Mouse (Mus musculus) retina, adult 2 months (tissue): ENCODE data around the gene Ttll2.
"Not testable (repeated sequence)": the region's sequence is repeated elsewhere in the genome, so short reads cannot be mapped to it uniquely, and the experiment has no call there.

Experiments
- DNase-seq: peaks from one replicate; pipeline ENCODE4 v3.0.0-alpha.2; 2012; ENCODE audit warnings: low read depth, low spot score

Gene Ttll2

DNA sequence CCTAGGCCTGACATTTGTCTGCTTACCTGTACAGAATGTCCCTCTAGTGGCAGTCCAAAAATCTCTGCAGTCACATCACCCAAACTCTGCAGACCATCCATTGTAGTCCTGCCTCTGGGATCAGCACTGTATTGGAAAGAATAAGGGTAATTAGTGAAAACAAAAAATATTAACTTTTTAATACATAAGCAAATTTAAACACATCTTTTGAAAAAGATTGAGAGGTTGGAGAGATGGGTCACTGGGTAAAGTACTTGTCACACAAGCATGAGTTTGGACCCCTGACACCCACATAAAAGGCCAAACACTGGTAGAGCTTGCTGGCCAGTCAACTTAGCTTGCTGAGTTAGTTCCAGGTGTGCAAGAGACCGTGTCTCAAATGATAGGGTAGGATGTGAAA, at the start of gene Ttll2:
Gene Ttll2, minus strand, starts transcription at position 101 of the 400 bp plus-strand sequence.
- DNase-seq: not testable (repeated sequence)

DNA sequence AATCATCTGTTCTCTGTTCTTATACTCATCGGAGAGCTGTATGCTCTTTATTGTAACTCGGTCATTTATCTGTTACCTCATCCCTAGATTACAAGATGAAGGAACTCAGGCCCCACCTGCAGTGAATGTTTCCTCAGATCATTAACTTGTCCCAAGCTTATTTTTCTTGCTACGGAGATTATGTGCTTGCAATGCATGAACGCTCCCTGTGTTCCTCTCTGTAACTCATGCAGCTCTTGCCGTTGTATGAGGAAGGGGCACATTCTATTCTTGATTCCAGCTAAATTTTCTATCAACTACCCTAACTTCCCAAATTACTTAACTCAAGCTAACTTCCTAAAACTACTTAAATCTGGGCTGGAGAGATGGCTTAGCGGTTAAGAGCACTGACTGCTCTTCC, 47.3 kb upstream of the Ttll2 start:
- DNase-seq: not testable (repeated sequence)

DNA sequence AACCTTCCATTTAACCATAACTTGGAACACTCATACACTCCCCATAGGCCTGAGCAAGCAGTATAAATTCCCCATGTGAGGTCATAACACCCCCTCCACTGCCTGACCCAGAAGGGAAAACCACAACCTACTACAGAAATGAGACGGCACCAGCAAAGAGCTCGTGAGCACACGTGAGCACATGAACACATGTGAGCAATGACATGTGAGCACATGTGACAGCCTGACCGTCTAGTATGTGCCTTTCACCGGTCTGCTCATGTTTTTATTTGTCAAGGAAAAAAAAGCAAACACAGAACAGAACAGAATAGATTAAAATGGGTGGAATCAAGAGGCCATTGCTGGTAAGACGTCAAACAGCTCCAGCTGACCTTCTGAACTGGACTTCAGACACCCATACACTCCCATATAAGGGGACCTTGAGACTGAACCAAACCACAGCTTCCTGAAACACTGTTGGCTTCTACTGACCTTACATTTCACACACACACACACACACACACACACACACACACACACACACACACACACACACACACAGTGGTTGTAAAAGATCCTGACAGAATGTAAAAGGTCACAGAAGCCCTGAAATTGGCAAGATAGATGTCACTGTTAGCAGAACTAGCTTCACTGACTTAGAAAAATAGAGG, 45.8 kb upstream of the Ttll2 start:
- not testable (repeated sequence) for DNase-seq

DNA sequence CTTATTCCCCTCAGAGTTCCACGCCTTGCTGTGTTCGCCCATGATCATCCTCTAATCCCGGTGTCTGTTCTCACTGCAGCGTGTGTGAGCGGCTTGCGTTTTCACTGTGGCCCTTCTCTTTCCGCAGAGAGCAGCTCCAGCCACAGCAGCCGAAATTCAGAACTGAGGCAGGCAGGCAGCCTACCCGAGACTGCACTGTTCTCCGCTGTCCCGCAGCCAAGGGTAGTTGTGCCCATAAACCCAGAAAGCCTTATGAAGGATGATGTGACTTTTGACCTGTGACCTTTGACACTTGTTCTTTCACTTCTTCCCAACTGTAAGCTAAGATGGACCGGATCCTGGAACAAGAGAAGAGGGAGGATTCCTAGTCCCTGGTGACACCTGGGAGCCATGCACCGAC, 44.6 kb upstream of the Ttll2 start:
- not testable (repeated sequence) for DNase-seq

DNA sequence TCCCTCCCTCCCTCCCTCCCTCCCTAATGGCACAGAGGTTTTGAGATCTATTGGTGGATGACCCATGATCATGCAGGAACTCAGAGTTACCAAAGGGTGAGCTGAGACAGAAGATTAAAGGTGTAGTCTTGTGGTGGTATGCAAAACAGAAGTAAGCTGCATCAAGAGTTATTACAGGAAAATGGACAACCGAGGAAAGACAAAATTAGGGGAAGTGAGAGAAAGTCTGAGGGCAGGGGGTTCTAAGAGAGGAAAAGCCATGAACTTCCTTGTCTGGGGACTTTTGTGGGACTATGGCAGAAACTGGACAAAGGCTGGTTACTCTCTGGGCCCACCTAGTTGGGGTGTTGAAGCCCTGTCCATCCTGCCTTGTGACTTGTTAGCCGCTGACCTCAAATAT, 43.8 kb upstream of the Ttll2 start:
- not testable (repeated sequence) for DNase-seq

DNA sequence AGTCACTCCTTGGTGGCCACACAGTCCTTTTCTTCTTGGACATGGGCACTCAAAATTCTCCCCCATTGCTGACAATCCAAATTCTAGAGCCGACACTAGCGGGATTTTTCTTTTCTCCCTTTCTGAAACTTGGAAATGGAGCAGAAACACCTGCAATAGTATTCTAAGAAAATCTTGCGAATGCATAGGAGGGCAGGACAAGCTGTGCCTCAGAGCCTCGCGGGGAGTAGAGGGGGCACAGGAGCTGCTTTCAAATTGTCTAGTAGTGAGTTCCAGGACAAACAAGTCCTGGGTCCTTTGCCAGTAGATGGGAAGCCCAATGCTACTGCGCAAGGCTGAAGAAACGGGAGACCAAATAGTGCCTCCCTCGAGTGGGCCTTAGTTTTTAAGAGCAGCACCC, 43.2 kb upstream of the Ttll2 start:
- not testable (repeated sequence) for DNase-seq

DNA sequence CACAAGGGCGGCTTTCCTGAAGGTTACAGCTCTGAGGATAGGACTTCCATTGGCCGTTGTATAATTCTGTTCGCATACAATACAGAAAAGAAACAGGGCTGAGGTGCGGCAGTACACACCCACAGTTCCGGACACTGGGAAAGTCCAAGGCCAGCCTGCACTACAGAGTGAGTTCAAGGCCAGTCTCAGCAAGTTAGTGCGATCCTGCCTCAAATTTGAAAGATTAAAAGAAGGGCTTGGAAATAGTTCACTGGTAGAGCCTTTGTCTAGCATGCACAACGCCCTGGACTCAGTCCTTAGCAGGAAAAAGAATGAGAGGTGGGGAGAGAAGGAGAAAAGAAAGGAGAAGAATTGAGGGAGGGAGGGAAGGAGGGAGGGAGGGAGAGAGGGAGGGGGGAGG, 42.6 kb upstream of the Ttll2 start:
- DNase-seq: not testable (repeated sequence)

DNA sequence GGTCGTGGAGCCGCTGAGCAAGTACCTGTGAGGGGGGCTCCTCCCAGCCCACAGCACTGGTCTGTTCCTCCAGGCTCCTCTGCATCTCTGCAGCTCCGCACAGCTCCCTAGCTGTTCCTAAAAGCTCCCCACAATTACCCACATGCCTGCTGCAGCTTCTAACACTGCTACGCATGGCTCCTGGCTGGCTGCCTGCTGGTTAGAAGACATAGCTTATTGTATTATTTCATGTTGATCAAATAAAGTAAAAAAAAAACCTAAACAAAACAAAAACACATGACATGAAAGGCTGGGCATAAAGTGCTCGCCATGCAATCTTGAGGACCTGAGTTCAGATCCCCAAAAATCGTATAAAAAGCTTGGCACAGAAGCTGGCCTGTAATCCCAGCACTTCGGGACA, 37.4 kb upstream of the Ttll2 start:
- DNase-seq: not testable (repeated sequence)

DNA sequence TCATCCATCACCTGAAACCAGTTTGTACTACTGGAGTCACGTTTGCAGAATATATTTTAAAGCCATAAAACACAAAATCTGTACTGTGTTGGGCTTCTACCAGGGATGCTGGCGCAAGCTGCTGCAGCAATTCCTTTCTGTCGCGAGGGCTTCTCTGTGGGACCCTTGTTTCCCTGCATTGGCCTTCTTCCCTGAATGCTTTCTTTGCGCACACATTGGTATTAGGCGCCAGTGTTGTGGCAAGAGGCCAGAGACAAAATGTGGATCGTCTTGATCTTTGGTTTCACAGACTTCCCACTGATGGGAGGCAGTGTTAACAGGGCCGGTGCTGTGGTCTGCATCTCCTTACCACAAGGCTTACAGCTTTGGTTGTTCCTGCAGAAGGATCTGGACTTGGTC, 36.5 kb upstream of the Ttll2 start:
- not testable (repeated sequence) for DNase-seq

DNA sequence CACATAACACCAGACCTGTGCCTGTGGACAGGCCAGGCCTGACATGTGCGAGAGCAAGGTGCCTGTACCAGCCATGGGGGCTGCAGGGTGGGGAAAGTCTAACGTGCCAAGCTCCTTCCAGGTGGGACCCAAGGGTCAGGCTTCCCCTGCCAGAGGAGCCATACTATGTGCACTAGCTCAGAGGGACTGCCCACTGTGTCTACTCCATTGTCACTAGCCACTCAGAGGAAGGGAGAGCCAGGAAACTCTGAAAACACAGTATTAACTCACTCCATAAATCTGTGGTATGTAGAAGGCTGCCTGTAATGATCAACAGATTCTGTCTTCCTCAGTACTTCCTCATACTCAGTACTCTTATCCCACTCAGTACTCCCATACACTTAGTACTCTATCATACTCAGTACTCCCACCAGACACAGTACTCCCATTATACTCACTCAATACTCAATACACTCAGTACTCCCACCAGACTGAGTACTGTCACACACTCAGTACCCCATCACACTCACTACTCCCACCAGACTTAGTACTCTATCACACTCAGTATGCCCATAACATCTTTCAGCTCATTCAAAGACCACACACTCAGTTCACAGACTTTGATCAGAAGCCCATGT, 36.0 kb upstream of the Ttll2 start:
- not testable (repeated sequence) for DNase-seq

DNA sequence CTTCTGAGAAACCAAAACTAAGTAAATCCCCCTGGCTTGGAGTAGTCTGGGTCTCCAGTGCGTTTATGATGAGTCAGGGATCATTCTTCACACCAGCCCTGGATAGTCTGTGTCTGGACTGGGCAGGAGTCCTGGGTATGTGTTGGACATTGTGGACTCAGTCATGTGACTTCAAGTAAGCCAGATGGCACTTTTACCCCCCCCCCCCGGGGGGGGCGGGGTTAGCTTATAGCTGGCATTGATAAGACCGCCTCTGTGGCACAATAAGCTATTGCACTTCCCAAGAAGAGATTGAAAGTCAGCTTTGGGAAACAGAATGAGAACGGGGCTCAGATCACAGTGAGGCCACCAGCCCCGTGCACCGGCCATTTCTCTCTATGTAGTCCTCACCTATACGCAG, 33.5 kb upstream of the Ttll2 start:
- DNase-seq: not testable (repeated sequence)

DNA sequence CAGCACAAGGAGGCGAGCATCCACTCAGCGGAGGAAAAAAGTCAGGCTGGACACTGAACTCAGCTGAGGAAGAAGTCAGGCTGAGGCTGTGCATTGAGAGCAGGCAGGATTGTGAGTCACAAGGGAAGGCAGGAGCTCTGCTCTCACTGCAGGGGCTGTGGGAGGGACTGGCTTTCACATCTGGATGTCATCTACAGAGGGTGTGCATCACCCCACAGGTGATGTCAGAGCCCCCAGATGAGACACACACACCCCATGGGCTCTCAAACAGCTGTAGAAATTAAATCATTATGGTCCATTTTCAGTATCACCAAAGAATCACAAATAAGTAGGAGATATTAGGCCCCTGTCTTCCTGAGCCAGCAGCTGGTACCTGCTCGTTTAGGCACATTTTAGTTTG, 32.9 kb upstream of the Ttll2 start, which contains the start of gene Unc93a2:
Gene Unc93a2, minus strand, starts transcription at position 101 of the 400 bp plus-strand sequence.
- not testable (repeated sequence) for DNase-seq

DNA sequence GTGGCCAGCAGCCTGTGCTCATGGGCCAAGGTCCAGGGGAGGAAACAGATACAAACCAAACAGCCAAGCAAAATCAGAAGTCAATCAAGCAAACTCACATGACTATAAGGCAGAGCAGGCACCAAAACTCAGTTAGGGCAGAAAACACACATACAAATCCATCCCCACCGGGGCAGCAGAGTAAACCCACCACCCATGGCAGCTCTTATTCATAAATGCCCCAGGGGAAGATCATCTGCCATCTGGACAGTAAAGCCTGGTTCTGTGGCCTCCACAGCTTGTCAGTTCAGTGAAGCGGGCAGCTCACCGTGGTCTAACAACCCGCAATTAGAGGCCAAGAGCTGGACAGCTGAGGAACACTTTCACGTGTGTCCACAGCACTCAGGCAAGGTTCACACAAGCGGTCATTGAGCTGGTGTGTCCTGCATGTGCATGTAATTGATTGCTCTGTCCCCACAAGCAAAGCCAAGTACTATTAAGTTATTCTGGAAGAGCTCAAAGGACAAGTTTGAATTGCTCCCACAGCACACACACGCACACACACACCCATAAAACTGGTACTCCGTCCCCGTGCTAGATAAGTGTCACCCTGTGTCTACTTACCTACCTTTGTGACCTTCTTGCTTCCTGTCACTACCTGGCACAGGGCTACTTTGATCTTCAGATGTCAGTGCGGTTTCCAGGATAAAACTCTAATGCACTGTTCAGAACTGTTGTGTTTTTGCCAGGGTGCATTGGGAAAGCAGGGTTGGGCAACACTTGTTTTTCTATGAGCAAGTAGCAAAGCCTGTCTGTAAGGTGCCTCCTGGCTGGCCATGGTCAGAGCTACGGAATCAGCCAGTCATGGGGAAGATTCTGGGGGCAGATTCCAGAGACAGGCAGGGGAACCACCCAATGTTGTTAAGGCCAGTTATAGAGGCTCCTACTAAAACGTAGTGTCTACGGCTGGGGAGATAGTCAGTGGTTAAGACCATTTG, 31.0 kb upstream of the Ttll2 start:
- not testable (repeated sequence) for DNase-seq

DNA sequence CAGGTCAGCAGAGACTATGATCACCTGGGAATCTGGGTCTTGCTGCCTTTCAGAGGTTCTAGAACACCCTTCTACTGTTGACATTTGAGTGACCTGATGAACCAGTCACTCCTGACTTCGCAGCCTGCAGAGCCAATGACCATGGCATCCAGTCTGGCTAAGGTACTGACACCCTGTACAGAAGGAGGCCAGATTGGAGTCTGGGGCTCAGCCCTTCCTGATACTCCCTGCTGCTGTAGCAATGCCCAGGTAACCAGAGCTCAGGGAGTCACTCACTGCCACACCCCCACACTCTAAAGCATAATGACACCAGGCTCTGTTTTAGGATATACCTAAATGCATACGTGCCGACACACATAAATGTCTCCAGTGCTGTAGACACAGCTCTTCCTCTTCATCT, 30.2 kb upstream of the Ttll2 start:
- not testable (repeated sequence) for DNase-seq

DNA sequence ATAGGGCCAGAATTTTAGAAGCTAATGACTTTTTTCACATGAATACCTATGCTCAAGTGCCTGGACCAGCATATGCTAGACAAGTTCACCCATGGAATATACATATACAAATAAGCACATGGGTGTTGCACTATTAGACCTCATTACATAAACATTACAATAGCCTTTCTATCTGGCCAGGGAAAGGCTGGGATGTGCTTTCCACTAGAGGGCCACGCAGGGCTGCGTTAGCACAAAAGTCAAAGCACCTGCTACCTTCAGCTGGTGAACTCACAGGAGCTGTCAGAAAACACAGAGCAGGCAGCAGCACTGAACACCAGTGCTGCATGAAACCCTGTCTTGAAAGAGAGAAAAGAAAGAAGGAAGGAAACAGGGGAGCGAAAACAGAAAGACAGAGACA, 25.4 kb upstream of the Ttll2 start:
- DNase-seq: not testable (repeated sequence)

DNA sequence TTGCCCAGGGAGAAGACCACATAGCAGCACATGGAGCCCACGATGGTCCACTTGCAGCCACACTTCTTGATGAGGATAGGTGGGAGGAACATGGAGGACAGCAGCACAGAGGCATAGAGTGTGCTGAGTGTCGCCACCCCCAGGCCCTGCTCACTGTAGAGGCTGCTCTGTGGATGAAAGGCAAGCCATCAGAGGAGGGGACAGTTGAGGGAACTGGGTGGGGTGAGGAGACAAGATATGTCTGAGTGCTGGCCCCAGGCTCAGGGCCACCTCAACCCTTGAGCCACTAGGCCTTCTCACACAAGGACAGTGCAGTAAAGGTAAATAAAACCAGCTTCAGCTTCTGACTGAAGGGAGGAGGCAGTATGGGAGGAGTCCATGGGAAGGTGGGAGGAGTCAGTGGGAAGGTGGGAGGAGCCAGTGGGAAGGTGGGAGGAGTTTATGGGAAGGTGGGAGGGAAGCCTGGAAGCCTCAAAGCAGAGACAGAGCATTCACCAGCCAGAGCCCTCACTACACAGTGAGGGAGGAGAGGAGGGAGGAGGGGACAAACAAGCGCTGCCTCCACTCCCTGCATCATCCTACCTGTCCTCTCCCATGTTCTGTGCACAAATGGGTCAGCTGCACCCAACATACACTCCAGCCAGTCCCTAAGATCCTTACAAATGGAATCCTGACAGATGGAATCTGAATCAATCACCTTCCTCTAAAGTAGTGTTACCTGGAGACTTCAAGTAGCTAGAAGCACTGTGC, 24.6 kb upstream of the Ttll2 start:
- DNase-seq: not testable (repeated sequence)

DNA sequence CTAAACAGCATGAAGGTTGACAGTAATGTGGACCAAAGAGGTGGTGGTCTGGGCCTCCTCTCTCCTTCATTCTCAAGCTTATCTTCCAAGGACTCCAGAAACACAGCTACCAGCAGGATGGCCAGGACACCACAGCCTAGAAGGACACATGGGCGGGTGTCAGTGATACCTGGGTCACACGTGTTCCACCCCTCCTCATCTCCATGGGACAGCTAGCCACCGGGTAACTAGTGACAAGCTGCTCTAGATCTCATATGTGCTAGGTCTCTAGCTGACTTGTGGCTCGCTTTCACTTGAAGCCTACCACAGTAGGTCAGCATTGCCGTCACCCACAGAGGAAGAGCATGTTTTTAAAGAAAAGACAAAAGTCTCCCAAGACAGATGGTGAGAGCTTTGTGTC, 19.4 kb upstream of the Ttll2 start, which contains the start of gene Gm49630:
Gene Gm49630, minus strand, starts transcription at position 101 of the 400 bp plus-strand sequence.
- not testable (repeated sequence) for DNase-seq

DNA sequence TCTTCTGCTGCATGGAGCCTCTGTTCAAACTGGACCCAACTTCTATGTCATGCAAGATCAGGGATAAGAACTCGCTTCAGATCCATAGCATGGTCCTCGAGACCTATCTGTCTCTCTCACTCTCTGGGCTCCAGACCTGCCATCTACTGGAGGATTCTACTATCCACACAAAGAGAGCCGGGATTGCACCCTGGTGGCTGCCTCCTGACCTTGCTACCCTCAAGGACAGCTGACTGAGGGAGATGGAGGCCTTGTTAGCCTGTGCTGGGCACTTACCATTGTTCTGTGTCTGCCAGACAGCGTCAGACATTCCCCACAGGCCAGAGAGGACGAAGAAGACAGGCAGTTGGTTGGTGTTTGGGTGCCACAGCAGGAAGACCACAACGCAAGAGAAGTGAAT, 16.9 kb upstream of the Ttll2 start:
- not testable (repeated sequence) for DNase-seq

DNA sequence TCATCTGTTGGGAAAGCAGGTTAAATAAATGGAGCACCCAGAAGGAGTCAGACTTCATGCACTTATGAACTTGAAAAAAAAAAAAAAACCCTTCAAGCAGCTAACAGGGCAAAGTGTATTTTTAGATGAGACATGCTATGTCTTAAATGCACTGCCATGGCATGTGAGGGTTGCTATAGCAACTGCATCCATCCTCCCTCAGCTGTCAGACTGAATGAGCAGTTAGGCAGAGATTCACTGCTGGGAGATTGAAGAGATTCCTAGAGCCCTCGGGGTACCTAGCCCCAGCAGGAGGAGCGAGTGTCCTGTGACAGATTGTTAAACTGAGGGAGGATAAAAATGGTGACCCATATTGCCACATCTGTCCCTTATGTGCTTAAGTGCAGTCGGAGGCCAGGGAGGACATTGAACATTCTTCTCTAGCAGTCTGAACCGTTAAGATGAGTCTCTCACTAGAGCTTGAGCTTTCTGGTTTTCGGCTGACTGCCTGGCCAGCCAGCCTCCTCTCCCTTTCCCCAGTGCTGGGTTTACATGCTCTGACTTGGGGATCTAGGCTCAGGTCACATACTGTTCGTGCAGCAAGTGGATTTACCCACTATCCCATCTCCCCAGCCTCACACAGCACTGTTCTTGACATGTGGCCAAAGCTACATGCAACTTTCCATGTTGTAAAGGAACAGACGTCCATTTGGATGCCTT, 14.3 kb upstream of the Ttll2 start:
- DNase-seq: not testable (repeated sequence)

DNA sequence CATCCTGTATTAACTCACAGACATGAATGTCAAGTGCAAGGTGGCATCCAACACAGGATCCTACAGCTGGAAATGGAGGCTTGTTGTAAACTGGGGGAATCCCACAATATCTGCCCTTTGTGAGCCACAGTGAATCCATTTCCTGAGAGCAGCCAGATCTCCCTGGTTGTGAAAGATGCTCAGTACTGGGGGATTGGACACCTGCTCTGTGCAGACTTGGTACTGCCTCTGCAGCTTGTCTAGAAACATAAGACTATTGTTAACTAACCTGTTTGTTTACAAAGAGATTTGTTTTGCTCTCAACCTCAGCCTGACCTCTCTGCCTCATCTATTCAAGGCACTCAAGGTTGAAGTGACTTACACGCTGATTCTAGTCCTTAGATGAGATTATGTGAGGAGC, 13.8 kb upstream of the Ttll2 start:
- not testable (repeated sequence) for DNase-seq

DNA sequence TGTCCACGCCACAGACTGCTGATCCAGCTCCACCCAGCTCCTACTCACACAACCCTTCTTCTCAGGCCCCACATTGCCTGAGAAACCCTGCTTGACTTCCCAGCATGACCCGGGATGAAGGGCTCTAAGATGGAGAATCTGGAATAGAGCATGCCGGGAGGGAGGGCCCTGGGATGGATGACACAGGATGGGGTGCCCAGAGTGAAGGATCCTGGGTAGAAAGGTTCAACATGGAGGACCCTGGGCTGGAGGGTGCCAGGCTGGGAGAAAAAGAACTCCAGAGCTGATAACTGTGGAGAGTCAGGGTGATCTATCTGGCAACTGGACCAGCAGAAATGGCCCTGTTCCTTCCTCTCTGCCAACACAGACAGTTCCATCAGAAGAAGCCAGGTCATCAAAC, 13.1 kb upstream of the Ttll2 start:
- not testable (repeated sequence) for DNase-seq
